Mouse (Mus musculus) lung, postnatal 14 days (tissue): ENCODE measurements around the gene Psmd9.

Source experiments
- DNase-seq: peaks from one replicate; pipeline ENCODE4 v3.0.0; 2021

Psmd9 gene

GRCm38 (mm10) chr5:123137910-123138229 is 31.3 kb upstream of the Psmd9 start:
- DNase-seq: no peak

- peak; percentile 74 for DNase-seq
These were observed 30.8 kb upstream of the Psmd9 start for GRCm38 (mm10) chr5:123138230-123138911.

GRCm38 (mm10) chr5:123138953-123139721 is 30.1 kb upstream of the Psmd9 start:
- DNase-seq: peak; percentile 85

GRCm38 (mm10) chr5:123139722-123140627 is 29.2 kb upstream of the Psmd9 start:
- DNase-seq: peak; percentile 38

GRCm38 (mm10) chr5:123140694-123141554 is 28.3 kb upstream of the Psmd9 start:
- DNase-seq: peak; percentile 94

GRCm38 (mm10) chr5:123141555-123142160 is 27.6 kb upstream of the Psmd9 start:
- peak; percentile 65 for DNase-seq

- DNase-seq: peak; percentile 61
These were observed 26.8 kb upstream of the Psmd9 start, which contains the start of gene Setd1b for GRCm38 (mm10) chr5:123142161-123143157. Setd1b (plus strand) TSS chr5:123142193.

GRCm38 (mm10) chr5:123143251-123143970 is 25.8 kb upstream of the Psmd9 start:
- DNase-seq: no peak

GRCm38 (mm10) chr5:123143971-123144745 is 25.1 kb upstream of the Psmd9 start:
- DNase-seq: no peak

- no peak for DNase-seq
These were observed 24.2 kb upstream of the Psmd9 start for GRCm38 (mm10) chr5:123144746-123145590.

GRCm38 (mm10) chr5:123146357-123146756 is 22.9 kb upstream of the Psmd9 start:
- no peak for DNase-seq

- DNase-seq: no peak
These were observed 21.6 kb upstream of the Psmd9 start for GRCm38 (mm10) chr5:123147569-123147968.

GRCm38 (mm10) chr5:123148073-123148722 is 21.0 kb upstream of the Psmd9 start:
- DNase-seq: no peak

- peak; percentile 92 for DNase-seq
These were observed 19.5 kb upstream of the Psmd9 start for GRCm38 (mm10) chr5:123149451-123150400.

GRCm38 (mm10) chr5:123150641-123151040 is 18.6 kb upstream of the Psmd9 start:
- DNase-seq: no peak

GRCm38 (mm10) chr5:123151077-123151476 is 18.1 kb upstream of the Psmd9 start:
- peak; percentile 51 for DNase-seq
